ENCODE assay signal across 8 mouse cellular contexts in the genomic region with DNA sequence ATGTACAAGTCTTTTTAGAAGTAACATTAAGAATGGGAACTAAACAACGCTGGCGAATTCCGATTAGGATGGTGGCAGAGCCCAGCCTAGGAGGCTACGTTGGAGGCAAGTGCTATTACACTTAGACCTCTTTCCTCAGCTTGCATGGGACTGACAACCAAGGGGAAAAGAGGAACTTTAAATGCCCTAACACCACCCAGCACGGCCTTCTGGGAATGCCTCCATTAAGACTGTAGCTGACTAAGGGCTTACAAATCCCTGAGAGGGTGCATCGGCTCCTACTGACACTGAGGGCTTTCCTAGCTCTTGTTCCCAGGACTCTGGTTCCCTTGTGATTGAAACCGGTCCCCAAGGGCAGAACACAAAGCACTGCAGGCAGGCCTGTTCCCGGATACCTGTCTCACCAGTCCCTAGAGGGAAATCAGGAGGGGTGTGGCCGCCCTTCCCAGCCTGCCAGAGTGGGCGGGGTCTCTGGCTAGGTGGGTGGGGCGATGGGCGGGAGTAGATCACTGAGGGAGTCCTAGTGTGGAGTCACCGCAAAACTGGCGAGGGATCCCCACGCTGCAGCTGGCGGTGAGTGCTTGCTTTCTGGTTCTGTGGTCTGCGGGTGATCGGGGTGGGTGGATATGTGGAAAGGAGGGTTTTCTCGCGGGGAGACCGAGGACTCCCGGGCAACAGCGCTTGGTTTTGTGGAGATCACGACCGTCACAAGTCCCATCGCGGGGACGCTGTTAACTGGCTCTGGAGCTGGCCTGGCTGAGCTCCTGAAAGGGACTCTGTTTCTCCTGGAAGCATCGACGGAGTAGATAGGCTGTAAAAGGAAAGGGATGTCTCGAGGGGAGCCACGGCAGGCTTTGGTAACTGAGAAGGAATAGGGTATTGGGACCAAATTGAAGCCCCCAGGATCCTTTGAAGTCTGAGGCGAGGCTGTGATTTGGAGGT. TPM values are rescaled to one million over a fixed set of nuclear protein-coding genes. Genes with fewer than 3 reads are reported as not detected.
DNase-seq lines count a peak whose midpoint lies in the region; ATAC-seq lines count a peak whose summit lies in the region.

A gene (plus strand): TSS at position 479 of the 942 bp plus-strand sequence.

- H3K4me3 ChIP-seq in forebrain, embryonic 13.5 days = peak within 1 kb of the TSS; percentile 38
- peak within 1 kb of the TSS; percentile 87 for H3K4me3 ChIP-seq in megakaryocyte, embryonic 14.5 days (replicated peaks)

- peak; percentile 81 for DNase-seq in Muller cell, postnatal 12 days (ENCODE audit: inconsistent ontology term)
- peak; percentile 44 for DNase-seq in c-Kit-positive CD71-positive TER-119-negative erythroid progenitor cells, embryonic 14.5 days (ENCODE audit: low read depth)
- DNase-seq in heart, postnatal 25 days (ENCODE audit: low spot score) = peak; percentile 82
- DNase-seq in kidney, postnatal 4 days = peak; percentile 91 to 93
- peak; percentile 28 for DNase-seq in right cerebral cortex, postnatal 4 days
- peak; percentile 79 for DNase-seq in yolk sac, embryonic 10.5 days (ENCODE audit: low spot score)

- ATAC-seq in forebrain, embryonic 13.5 days = peak; percentile 38; the same call in 1 of the 2 replicates

- no peaks in the 10 kb centered on the region for H3K9me3 ChIP-seq in forebrain, embryonic 13.5 days (replicated peaks)
- peaks cover 11% of the 10 kb centered on the region for H3K9me3 ChIP-seq in megakaryocyte, embryonic 14.5 days

- 9% methylated on average over 33 of the region's 33 CpGs for WGBS in forebrain, embryonic 13.5 days

- peaks cover 16% of the 10 kb centered on the region for H3K4me1 ChIP-seq in forebrain, embryonic 13.5 days
- H3K4me1 ChIP-seq in megakaryocyte, embryonic 14.5 days = peaks cover 34% of the 10 kb centered on the region

- H3K27ac ChIP-seq in forebrain, embryonic 13.5 days = no peak within 1 kb of the TSS

- intact Hi-C loops in heart, postnatal 25 days (cut with DNase I) = no loop called here

- peak within 1 kb of the TSS; percentile 61 for H3K4me2 ChIP-seq in forebrain, embryonic 13.5 days

- H3K27me3 ChIP-seq in forebrain, embryonic 13.5 days = peaks cover 26% of the 10 kb centered on the region
- peaks cover 66% of the 10 kb centered on the region for H3K27me3 ChIP-seq in megakaryocyte, embryonic 14.5 days (replicated peaks)

- H3K9ac ChIP-seq in forebrain, embryonic 13.5 days = peak within 1 kb of the TSS; percentile 57

- H3K36me3 ChIP-seq in forebrain, embryonic 13.5 days (ENCODE audit: poor library complexity, severe bottlenecking) = no peaks in the 10 kb centered on the region
- H3K36me3 ChIP-seq in megakaryocyte, embryonic 14.5 days (replicated peaks; ENCODE audit: low read length) = no peaks in the 10 kb centered on the region

RNA-seq across cellular contexts. Expression of the gene that starts here (rescaled TPM):
- 0.06 and 0.10 TPM in 2 replicates for polyA plus RNA-seq in forebrain, embryonic 13.5 days (2015; fragmentation: Nextera tagmentation; extraction: Ambion mirVana)
- 1 to 10 TPM; 1.2 to 1.3 TPM for total RNA-seq in heart, postnatal 25 days (2021)
- not detected in 2 replicates for polyA plus RNA-seq in megakaryocyte, embryonic 14.5 days (2012; ENCODE audit: insufficient read depth, low replicate concordance)

Comparison
In these comparisons a context has a peak if more than half of its experiments do, and no peak if none do; other contexts are left out.
1. Peak in ATAC-seq, H3K4me3 ChIP-seq, H3K9ac ChIP-seq and H3K4me2 ChIP-seq in forebrain, embryonic 13.5 days; RNA of the gene not detected or under 1 TPM.
2. DNase-seq: peak in every context shown above with its lines; median percentile 92 in kidney, postnatal 4 days; 82 in heart, postnatal 25 days; 81 in Muller cell, postnatal 12 days; 79 in yolk sac, embryonic 10.5 days; 44 in c-Kit-positive CD71-positive TER-119-negative erythroid progenitor cells, embryonic 14.5 days; 28 in right cerebral cortex, postnatal 4 days.